Mouse (Mus musculus) heart, adult 2 months (tissue): ENCODE data around the gene Cdk5r1. TPM values are rescaled to one million over a fixed set of nuclear protein-coding genes. Genes with fewer than 3 reads are reported as not detected.
"Not testable (repeated sequence)": the region's sequence is repeated elsewhere in the genome, so short reads cannot be mapped to it uniquely, and the experiment has no call there.

Experiments used
- DNase-seq, 2 experiments: peaks; one replicate each; pipeline ENCODE4 v3.0.0; 2021
- H3K27ac ChIP-seq: fragments of 200-600 bp; 2 replicates; pipeline ENCODE4 v1.8.1; 2022
- H3K27me3 ChIP-seq: fragments of 200-500 bp; 2 replicates; pipeline ENCODE4 v1.6.1; 2012; ENCODE audit warnings: mild to moderate bottlenecking, low read length, inconsistent platforms, mixed read lengths; ENCODE audit not compliant: control insufficient read depth, insufficient read depth
- H3K36me3 ChIP-seq: fragments of 200-500 bp; 2 replicates; pipeline ENCODE4 v1.6.1; 2012; ENCODE audit warnings: low read length, inconsistent platforms; ENCODE audit not compliant: control insufficient read depth, insufficient read depth
- H3K4me1 ChIP-seq: fragments of 200-500 bp; 2 replicates; pipeline ENCODE4 v1.6.1; 2011; ENCODE audit warnings: low read length; ENCODE audit not compliant: control insufficient read depth, insufficient read depth
- H3K4me3 ChIP-seq: fragments of 200-600 bp; 2 replicates; pipeline ENCODE4 v1.8.1; 2022
- H3K79me2 ChIP-seq: fragments of 200-500 bp; replicated peaks from 2 replicates; pipeline ENCODE4 v1.6.1; 2012; ENCODE audit warnings: mild to moderate bottlenecking, inconsistent platforms, low read length, moderate library complexity, mixed read lengths; ENCODE audit not compliant: control insufficient read depth, insufficient read depth
- H3K9ac ChIP-seq: fragments of 200-500 bp; 2 replicates; pipeline ENCODE4 v1.6.1; 2012; ENCODE audit warnings: low read depth, mild to moderate bottlenecking, control low read depth, inconsistent platforms, low read length, mixed read lengths
- CTCF ChIP-seq: fragments of 200-600 bp; IDR thresholded peaks from 2 replicates; pipeline ENCODE4 v1.8.1; 2022; ENCODE audit warnings: antibody characterized with exemption, mild to moderate bottlenecking, moderate library complexity
- EP300 ChIP-seq: fragments of 200-500 bp; IDR thresholded peaks from 2 replicates; pipeline ENCODE4 v1.6.1; 2011; ENCODE audit warnings: low read depth, low read length, control low read depth; ENCODE audit not compliant: insufficient read depth
- POLR2A ChIP-seq: fragments of 200-500 bp; IDR thresholded peaks from 2 replicates; pipeline ENCODE4 v1.6.1; 2011; ENCODE audit warnings: mild to moderate bottlenecking, low read depth, low read length, control low read depth; ENCODE audit not compliant: insufficient read depth
- WGBS: fragments of 180-500 bp; shearing (Covaris S2); methylation state at CpG from one replicate; pipeline ENCODE4 v1.1.7; 2018; 5-methylcytosine and 5-hydroxymethylcytosine counted together
- intact Hi-C: fragments of 180-260 bp; cut with DNase I; formaldehyde crosslinking; loops from one replicate; pipeline ENCODE4 v1.15.1; 2025
- polyA plus RNA-seq: library from polyadenylated mRNA; depleted of rRNA; stranded (reverse); fragments of >200 nt; gene quantifications from 2 replicates; pipeline ENCODE4 v1.2.3, GENCODE M21; 2012
- total RNA-seq, 2 experiments: library from RNA; stranded (reverse); gene quantifications; 2 replicates each; pipeline ENCODE4 v1.2.3; 2021

Gene Cdk5r1
- total and polyA plus RNA-seq, 3 experiments, result 0.61 to 2.3 (median 0.84) TPM

DNA sequence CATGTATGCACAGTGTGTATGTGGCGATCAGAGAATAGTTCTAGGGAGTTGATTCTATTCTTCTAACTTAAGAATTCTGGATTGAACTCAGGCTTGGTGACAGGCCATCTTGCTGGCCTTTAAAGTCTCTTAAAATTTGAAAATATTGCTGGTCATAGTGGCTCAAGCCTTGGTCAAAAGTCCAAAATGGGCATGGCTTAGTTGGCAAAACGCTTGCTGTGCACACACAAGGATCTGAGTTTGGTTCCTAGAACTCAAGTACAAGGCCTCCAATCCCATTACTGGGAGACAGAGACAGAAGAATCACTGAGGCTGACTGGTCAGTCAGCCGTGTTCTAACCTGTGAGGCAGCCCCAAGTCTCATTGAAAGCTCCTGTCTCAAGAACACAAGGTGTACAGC, 29.9 kb upstream of the Cdk5r1 start:
- no peaks in the 10 kb centered on the region for H3K27me3 ChIP-seq
- no peak overlapping the region for H3K9ac ChIP-seq
- intact Hi-C loops, result no loop called here
- H3K4me3 ChIP-seq, result no peak overlapping the region
- H3K79me2 ChIP-seq, result no peaks in the 10 kb centered on the region
- no peaks in the 10 kb centered on the region; the same call in 1 of the 2 replicates for H3K4me1 ChIP-seq
- DNase-seq, result no peak
- H3K27ac ChIP-seq, result no peak overlapping the region
- WGBS, result 97% methylated on average over 3 of the region's 3 CpGs
- H3K36me3 ChIP-seq, result peaks cover 9% of the 10 kb centered on the region
- TF ChIP-seq CTCF (no peak), EP300 (no peak), POLR2A (no peak)

DNA sequence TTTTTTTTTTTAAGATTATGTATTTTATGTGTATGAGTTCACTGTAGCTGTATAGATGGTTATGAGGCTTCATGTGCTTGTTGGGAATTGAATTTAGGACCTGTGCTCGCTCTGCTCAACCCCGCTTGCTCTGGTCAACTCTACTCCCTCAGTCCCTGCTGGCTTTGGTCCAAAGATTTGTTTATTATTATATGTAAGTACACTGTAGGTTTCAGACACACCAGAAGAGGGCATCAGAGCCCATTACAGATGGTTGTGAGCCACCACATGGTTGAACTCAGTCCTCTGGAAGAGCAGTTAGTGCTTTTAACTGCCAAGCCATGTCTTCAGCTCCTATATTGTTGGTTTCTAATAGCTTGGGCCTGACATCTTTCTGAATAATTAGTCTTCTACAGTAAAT, 27.0 kb upstream of the Cdk5r1 start:
- H3K9ac ChIP-seq, result no peak overlapping the region
- peaks cover 8% of the 10 kb centered on the region for H3K36me3 ChIP-seq
- no peaks in the 10 kb centered on the region for H3K79me2 ChIP-seq
- H3K4me3 ChIP-seq, result no peak overlapping the region
- no peaks in the 10 kb centered on the region for H3K27me3 ChIP-seq
- 87% methylated on average over 2 of the region's 2 CpGs for WGBS
- no peaks in the 10 kb centered on the region; the same call in 1 of the 2 replicates for H3K4me1 ChIP-seq
- intact Hi-C loops, result no loop called here
- no peak for DNase-seq
- H3K27ac ChIP-seq, result no peak overlapping the region
- no peak for TF ChIP-seq POLR2A
- TF ChIP-seq CTCF, result peak; percentile 19; the same call in 1 of the 2 replicates

- Histone ChIP-seq H3K79me2 (no peaks in the 10 kb centered on the region), H3K27me3 (no peaks in the 10 kb centered on the region), H3K4me1 (no peaks in the 10 kb centered on the region; the same call in 1 of the 2 replicates), H3K36me3 (peaks cover 3% of the 10 kb centered on the region), H3K9ac (no peak overlapping the region), H3K4me3 (no peak overlapping the region), H3K27ac (no peak overlapping the region)
- 67% methylated on average over 3 of the region's 3 CpGs for WGBS
- TF ChIP-seq POLR2A, result no peak
- no peak for TF ChIP-seq CTCF
- TF ChIP-seq EP300, result no peak
- intact Hi-C loops, result no loop called here
- DNase-seq, result no peak
These were observed 24.6 kb upstream of the Cdk5r1 start for GRCm38 (mm10) chr11:80452242-80452641.

- DNase-seq, result no peak
- intact Hi-C loops, result no loop called here
- Histone ChIP-seq H3K4me3 (no peak overlapping the region), H3K27me3 (no peaks in the 10 kb centered on the region), H3K4me1 (no peaks in the 10 kb centered on the region; the same call in 1 of the 2 replicates), H3K36me3 (peaks cover 1% of the 10 kb centered on the region), H3K27ac (no peak overlapping the region), H3K9ac (no peak overlapping the region), H3K79me2 (no peaks in the 10 kb centered on the region)
- TF ChIP-seq POLR2A, result no peak
- no peak for TF ChIP-seq CTCF
- TF ChIP-seq EP300, result no peak
- WGBS, result 90% methylated on average over 1 of the region's 1 CpGs
These were observed 23.6 kb upstream of the Cdk5r1 start for GRCm38 (mm10) chr11:80453198-80453597.

DNA sequence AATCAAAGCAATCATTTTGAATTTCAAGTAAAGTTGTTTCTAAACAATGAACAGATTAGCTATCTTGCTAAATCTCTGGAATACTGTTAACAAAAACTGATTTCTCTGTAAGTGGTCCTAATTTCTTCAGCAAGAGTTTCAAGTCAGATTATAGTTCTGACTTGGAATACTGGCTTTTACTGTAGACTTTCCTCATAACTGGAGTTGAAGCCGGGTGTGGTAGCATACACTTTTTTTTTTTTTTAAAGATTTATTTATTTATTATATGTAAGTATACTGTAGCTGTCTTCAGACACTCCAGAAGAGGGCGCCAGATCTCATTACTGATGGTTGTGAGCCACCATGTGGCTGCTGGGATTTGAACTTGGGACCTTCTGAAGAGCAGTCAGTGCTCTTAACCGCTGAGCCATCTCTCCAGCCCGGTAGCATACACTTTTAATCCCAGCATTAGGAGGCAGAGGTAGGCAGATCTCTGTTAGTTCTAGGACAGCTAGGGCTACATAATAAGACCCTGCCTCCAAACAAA, 13.2 kb upstream of the Cdk5r1 start:
- H3K4me1 ChIP-seq, H3K27me3 ChIP-seq, H3K79me2 ChIP-seq, H3K36me3 ChIP-seq, DNase-seq, intact Hi-C loops, H3K4me3 ChIP-seq, H3K9ac ChIP-seq, H3K27ac ChIP-seq: not testable (repeated sequence)
- TF ChIP-seq CTCF, result peak; percentile 57
- 93% methylated on average over 4 of the region's 4 CpGs for WGBS

- Histone ChIP-seq H3K79me2 (no peaks in the 10 kb centered on the region), H3K4me1 (no peaks in the 10 kb centered on the region), H3K9ac (no peak overlapping the region), H3K4me3 (no peak overlapping the region), H3K36me3 (no peaks in the 10 kb centered on the region; the same call in 1 of the 2 replicates), H3K27ac (no peak overlapping the region), H3K27me3 (no peaks in the 10 kb centered on the region)
- DNase-seq, result no peak
- TF ChIP-seq CTCF (no peak), POLR2A (no peak), EP300 (no peak)
- intact Hi-C loops, result no loop called here
- WGBS, result 79% methylated on average over 16 of the region's 16 CpGs
These were observed 4.8 kb upstream of the Cdk5r1 start for GRCm38 (mm10) chr11:80471836-80472605.
